Mouse (Mus musculus) urinary bladder, postnatal 14 days (tissue): Measurements from ENCODE around the gene Cdkn1b.

ENCODE experiments used
- DNase-seq: peaks from one replicate; pipeline ENCODE4 v3.0.0; 2021; ENCODE audit warnings: low spot score

Cdkn1b gene

GRCm38 (mm10) chr6:134903891-134904884 lies 16.0 kb upstream of the Cdkn1b start:
- DNase-seq, result no peak

- no peak for DNase-seq
These were observed 14.4 kb upstream of the Cdkn1b start for GRCm38 (mm10) chr6:134905811-134906210.

GRCm38 (mm10) chr6:134914523-134914922 lies 5.7 kb upstream of the Cdkn1b start:
- no peak for DNase-seq

GRCm38 (mm10) chr6:134916641-134917040 lies 3.6 kb upstream of the Cdkn1b start:
- no peak for DNase-seq

GRCm38 (mm10) chr6:134917087-134917486 lies 3.1 kb upstream of the Cdkn1b start:
- DNase-seq, result peak; percentile 72

- no peak for DNase-seq
These were observed 1.4 kb upstream of the Cdkn1b start for GRCm38 (mm10) chr6:134918769-134919168.

- DNase-seq, result peak; percentile 36
These were observed 551 bp upstream of the Cdkn1b start for GRCm38 (mm10) chr6:134919511-134920189.

- DNase-seq, result peak; percentile 54
These were observed 953 bp downstream of the Cdkn1b start for GRCm38 (mm10) chr6:134921014-134921694.

- no peak for DNase-seq
These were observed 1.7 kb downstream of the Cdkn1b start for GRCm38 (mm10) chr6:134921695-134922510.

- DNase-seq, result no peak
These were observed 2.5 kb downstream of the Cdkn1b start for GRCm38 (mm10) chr6:134922511-134923195.

GRCm38 (mm10) chr6:134923670-134924069 lies 3.5 kb downstream of the Cdkn1b start:
- no peak for DNase-seq

- DNase-seq, result no peak
These were observed 4.1 kb downstream of the Cdkn1b start for GRCm38 (mm10) chr6:134924262-134924661.

- DNase-seq, result no peak
These were observed 5.6 kb downstream of the Cdkn1b start for GRCm38 (mm10) chr6:134925673-134926337.

GRCm38 (mm10) chr6:134926338-134926705 lies 6.1 kb downstream of the Cdkn1b start:
- no peak for DNase-seq

- peak; percentile 67 for DNase-seq
These were observed 6.8 kb downstream of the Cdkn1b start for GRCm38 (mm10) chr6:134926803-134927594.

GRCm38 (mm10) chr6:134927595-134928095 lies 7.4 kb downstream of the Cdkn1b start:
- DNase-seq, result no peak

GRCm38 (mm10) chr6:134928096-134928888 lies 8.1 kb downstream of the Cdkn1b start:
- DNase-seq, result peak; percentile 91

- DNase-seq, result no peak
These were observed 8.7 kb downstream of the Cdkn1b start for GRCm38 (mm10) chr6:134928889-134929310.

GRCm38 (mm10) chr6:134929926-134930325 lies 9.7 kb downstream of the Cdkn1b start:
- no peak for DNase-seq
